Mouse (Mus musculus) neural tube, embryonic 11.5 days (tissue): Measurements from ENCODE around the gene Garnl3. TPM values are rescaled to one million over a fixed set of nuclear protein-coding genes. Genes with fewer than 3 reads are reported as not detected.

Experiments used
- ATAC-seq: fragments of 200-750 bp; cut with Nextera tagmentation; 2 replicates; pipeline ENCODE4 v1.8.0; 2017; ENCODE audit warnings: moderate number of reproducible peaks, mild to moderate bottlenecking, moderate TSS enrichment, moderate library complexity; ENCODE audit not compliant: insufficient read depth, low FRiP score, low TSS enrichment
- DNase-seq: peaks from one replicate; pipeline ENCODE4 v3.0.0-alpha.2; 2015; ENCODE audit warnings: low spot score
- H3K27ac ChIP-seq: fragments of 300-500 bp; sonication (generic); 2 replicates; pipeline ENCODE4 v1.5.1; 2014; ENCODE audit warnings: low read depth, mild to moderate bottlenecking, low read length
- H3K27me3 ChIP-seq: fragments of 300-500 bp; sonication (generic); 2 replicates; pipeline ENCODE4 v1.6.1; 2014; ENCODE audit warnings: mild to moderate bottlenecking, low read length, mixed read lengths; ENCODE audit not compliant: control insufficient read depth, insufficient read depth
- H3K36me3 ChIP-seq: fragments of 300-500 bp; sonication (generic); 2 replicates; pipeline ENCODE4 v1.6.1; 2014; ENCODE audit warnings: mild to moderate bottlenecking, low read length, moderate library complexity, mixed read lengths; ENCODE audit not compliant: control insufficient read depth, insufficient read depth
- H3K4me1 ChIP-seq: fragments of 300-500 bp; sonication (generic); 2 replicates; pipeline ENCODE4 v1.6.1; 2014; ENCODE audit warnings: low read length, mixed read lengths; ENCODE audit not compliant: control insufficient read depth, insufficient read depth
- H3K4me2 ChIP-seq: fragments of 300-500 bp; sonication (generic); 2 replicates; pipeline ENCODE4 v1.6.1; 2014; ENCODE audit warnings: low read depth, mild to moderate bottlenecking, moderate library complexity
- H3K4me3 ChIP-seq: fragments of 300-500 bp; sonication (generic); 2 replicates; pipeline ENCODE4 v1.5.1; 2014; ENCODE audit warnings: low read depth, low read length
- H3K9ac ChIP-seq: fragments of 300-500 bp; sonication (generic); 2 replicates; pipeline ENCODE4 v1.6.1; 2014; ENCODE audit warnings: mild to moderate bottlenecking, low read length
- H3K9me3 ChIP-seq: fragments of 300-500 bp; sonication (generic); 2 replicates; pipeline ENCODE4 v1.6.1; 2016; ENCODE audit warnings: low read length; ENCODE audit not compliant: control insufficient read depth
- WGBS: fragments of 180-500 bp; shearing (Covaris S2); extraction: QIAGEN DNeasy Blood & Tissue Kit; methylation state at CpG from one replicate; pipeline ENCODE4 v1.1.7; 2014; 5-methylcytosine and 5-hydroxymethylcytosine counted together
- polyA plus RNA-seq: library from polyadenylated mRNA; unstranded; fragments of >200 nt; fragmentation: Nextera tagmentation; extraction: Ambion mirVana; gene quantifications from 2 replicates; pipeline ENCODE4 v1.2.1, GENCODE M21; 2014

The Garnl3 gene
- polyA plus RNA-seq, 1 experiment from 2014 or later, result 13.3 TPM

DNA sequence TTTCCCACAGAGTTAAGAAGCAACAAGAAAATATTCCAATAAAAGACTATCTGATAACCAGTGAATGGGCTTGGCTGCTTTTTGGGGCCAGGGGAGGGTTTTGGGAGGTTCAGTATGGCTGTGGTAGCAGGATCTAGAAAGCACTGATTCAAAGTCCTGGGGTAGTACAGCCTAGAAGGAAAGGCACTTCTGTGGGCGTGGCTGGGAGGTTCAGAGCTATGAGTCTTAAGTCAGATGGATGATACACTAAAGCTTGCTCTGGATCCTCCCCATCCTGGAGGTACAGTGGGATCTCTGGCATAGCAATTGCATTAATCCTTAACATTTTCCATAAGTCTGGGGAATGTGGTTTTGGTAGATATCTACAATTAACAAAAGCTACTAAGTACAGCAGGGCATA, 167.5 kb downstream of the Garnl3 start:
- Histone ChIP-seq H3K27me3 (no peaks in the 10 kb centered on the region), H3K4me3 (no peak overlapping the region), H3K36me3 (peaks cover 8% of the 10 kb centered on the region), H3K4me2 (peak overlapping the region; percentile 95; the same call in 1 of the 2 replicates), H3K4me1 (peaks cover 25% of the 10 kb centered on the region), H3K9ac (no peak overlapping the region), H3K27ac (no peak overlapping the region), H3K9me3 (no peaks in the 10 kb centered on the region)
- DNase-seq (no peak), ATAC-seq (no peak)
- 68% methylated on average over 1 of the region's 1 CpGs for WGBS

- DNase-seq, result no peak
- no peaks in the 10 kb centered on the region for H3K9me3 ChIP-seq
- no peak overlapping the region for H3K9ac ChIP-seq
- peaks cover 8% of the 10 kb centered on the region for H3K36me3 ChIP-seq
- H3K4me1 ChIP-seq, result peaks cover 25% of the 10 kb centered on the region
- 68% methylated on average over 4 of the region's 4 CpGs for WGBS
- no peaks in the 10 kb centered on the region for H3K27me3 ChIP-seq
- peak overlapping the region; percentile 95 for H3K4me2 ChIP-seq
- no peak overlapping the region for H3K27ac ChIP-seq
- peak overlapping the region; percentile 95 for H3K4me3 ChIP-seq
- ATAC-seq, result no peak
These were observed 167.9 kb downstream of the Garnl3 start for GRCm38 (mm10) chr2:32963544-32963943.

DNA sequence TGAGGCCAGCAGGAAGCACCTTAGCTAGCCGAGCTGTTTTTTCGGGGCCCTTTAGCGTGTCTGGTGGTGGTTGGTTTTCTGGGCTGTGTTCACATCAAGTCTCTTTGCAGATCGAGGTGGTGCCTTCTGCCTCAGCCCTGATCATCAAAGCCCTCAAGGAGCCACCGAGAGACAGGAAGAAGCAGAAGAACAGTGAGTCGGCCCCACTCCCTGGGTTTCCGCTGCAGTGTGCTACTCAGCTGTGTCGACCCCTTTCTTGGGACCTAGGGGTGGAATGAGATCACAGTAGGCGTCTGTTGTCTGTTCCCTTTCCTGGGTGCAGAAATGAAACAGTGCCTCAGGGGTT, 168.6 kb downstream of the Garnl3 start:
- peaks cover 25% of the 10 kb centered on the region for H3K4me1 ChIP-seq
- 9% methylated on average over 9 of the region's 9 CpGs for WGBS
- H3K4me2 ChIP-seq, result peak overlapping the region; percentile 95
- H3K27ac ChIP-seq, result no peak overlapping the region
- H3K36me3 ChIP-seq, result peaks cover 8% of the 10 kb centered on the region
- ATAC-seq (no peak), DNase-seq (no peak)
- no peaks in the 10 kb centered on the region for H3K27me3 ChIP-seq
- H3K9ac ChIP-seq, result peak overlapping the region; percentile 96
- peak overlapping the region; percentile 95 for H3K4me3 ChIP-seq
- H3K9me3 ChIP-seq, result no peaks in the 10 kb centered on the region

- DNase-seq, result peak; percentile 41
- peaks cover 21% of the 10 kb centered on the region for H3K4me1 ChIP-seq
- under 1% methylated on average over 33 of the region's 33 CpGs for WGBS
These were observed 169.2 kb downstream of the Garnl3 start for GRCm38 (mm10) chr2:32962062-32962874.

GRCm38 (mm10) chr2:32961192-32961995, 170.1 kb downstream of the Garnl3 start, which contains the start of the genes Rpl12 and Lrsam1:
Rpl12 (plus strand) TSS chr2:32961559.
Lrsam1 (minus strand) TSS chr2:32961614.
- WGBS, result 3% methylated on average over 52 of the region's 55 CpGs
- peak; percentile 88 for ATAC-seq

More at GRCm38 (mm10) chr2:32962062-32962874, 169.2 kb downstream of the Garnl3 start:
- no peaks in the 10 kb centered on the region for H3K9me3 ChIP-seq
- H3K4me3 ChIP-seq, result peak overlapping the region; percentile 95
- peak overlapping the region; percentile 82 for H3K27ac ChIP-seq
- peak overlapping the region; percentile 96 for H3K9ac ChIP-seq
- ATAC-seq, result no peak
- peaks cover 8% of the 10 kb centered on the region for H3K36me3 ChIP-seq
- no peaks in the 10 kb centered on the region for H3K27me3 ChIP-seq
- H3K4me2 ChIP-seq, result peak overlapping the region; percentile 95

DNA sequence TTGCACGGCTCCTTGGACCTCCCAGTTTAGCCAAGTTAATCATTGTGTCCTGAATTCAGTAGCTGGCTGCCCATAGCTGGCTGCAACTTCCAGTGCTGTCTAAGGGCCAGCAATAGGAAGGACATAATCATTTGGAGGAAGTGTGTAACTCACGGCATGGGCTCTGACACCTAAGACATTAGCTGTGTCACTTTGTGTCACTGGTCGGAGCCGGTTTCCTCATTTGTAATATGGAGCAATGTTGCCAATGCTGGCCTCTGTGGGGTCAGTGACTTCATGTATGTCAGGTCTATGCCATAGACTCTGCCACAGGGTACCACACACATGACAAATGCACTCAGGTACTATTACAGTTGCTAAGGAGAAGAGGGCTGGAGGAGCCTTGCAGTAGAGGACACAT, 171.2 kb downstream of the Garnl3 start:
- ATAC-seq, result no peak
- H3K27ac ChIP-seq, result no peak overlapping the region
- WGBS, result 93% methylated on average over 4 of the region's 4 CpGs
- peak overlapping the region; percentile 95; the same call in 1 of the 2 replicates for H3K4me3 ChIP-seq
- DNase-seq, result no peak
- peak overlapping the region; percentile 95 for H3K4me2 ChIP-seq
- peaks cover 16% of the 10 kb centered on the region for H3K4me1 ChIP-seq
- H3K9ac ChIP-seq, result peak overlapping the region; percentile 96
- no peaks in the 10 kb centered on the region for H3K9me3 ChIP-seq
- H3K36me3 ChIP-seq, result peaks cover 8% of the 10 kb centered on the region
- H3K27me3 ChIP-seq, result no peaks in the 10 kb centered on the region

More at GRCm38 (mm10) chr2:32961192-32961995, 170.1 kb downstream of the Garnl3 start, which contains the start of the genes Rpl12 and Lrsam1:
- H3K9me3 ChIP-seq, result no peaks in the 10 kb centered on the region
- peaks cover 8% of the 10 kb centered on the region for H3K36me3 ChIP-seq
- DNase-seq, result peak; percentile 94
- H3K4me1 ChIP-seq, result peaks cover 19% of the 10 kb centered on the region
- H3K4me2 ChIP-seq, result peak within 1 kb of the TSS; percentile 95
- H3K4me3 ChIP-seq, result peak within 1 kb of the TSS; percentile 95
- H3K27me3 ChIP-seq, result no peaks in the 10 kb centered on the region
- H3K9ac ChIP-seq, result peak within 1 kb of the TSS; percentile 96
- peak within 1 kb of the TSS; percentile 82 for H3K27ac ChIP-seq

- DNase-seq, result no peak
- 58% methylated on average over 8 of the region's 8 CpGs for WGBS
- Histone ChIP-seq H3K4me2 (no peak overlapping the region), H3K4me1 (peaks cover 7% of the 10 kb centered on the region), H3K4me3 (no peak overlapping the region), H3K9me3 (peaks cover 3% of the 10 kb centered on the region; the same call in 1 of the 2 replicates), H3K36me3 (peaks cover 6% of the 10 kb centered on the region), H3K27me3 (no peaks in the 10 kb centered on the region), H3K27ac (no peak overlapping the region), H3K9ac (no peak overlapping the region)
- ATAC-seq, result no peak
These were observed 174.1 kb downstream of the Garnl3 start for GRCm38 (mm10) chr2:32957344-32957743.

- ATAC-seq (no peak), DNase-seq (no peak)
- Histone ChIP-seq H3K9me3 (peaks cover 3% of the 10 kb centered on the region; the same call in 1 of the 2 replicates), H3K27me3 (no peaks in the 10 kb centered on the region), H3K4me2 (no peak overlapping the region), H3K27ac (no peak overlapping the region), H3K9ac (no peak overlapping the region), H3K36me3 (peaks cover 6% of the 10 kb centered on the region), H3K4me3 (no peak overlapping the region), H3K4me1 (no peaks in the 10 kb centered on the region)
- 92% methylated on average over 2 of the region's 2 CpGs for WGBS
These were observed 176.9 kb downstream of the Garnl3 start for GRCm38 (mm10) chr2:32954581-32954980.
